Mouse (Mus musculus) hindlimb bud, embryonic 11.5 days (tissue): ENCODE data around the gene Sacm1l.

ENCODE experiments used
- DNase-seq: peaks from one replicate; pipeline ENCODE4 v3.0.0-alpha.2; 2012; ENCODE audit warnings: low read depth, low spot score; ENCODE audit errors: extremely low spot score

Gene Sacm1l

DNA sequence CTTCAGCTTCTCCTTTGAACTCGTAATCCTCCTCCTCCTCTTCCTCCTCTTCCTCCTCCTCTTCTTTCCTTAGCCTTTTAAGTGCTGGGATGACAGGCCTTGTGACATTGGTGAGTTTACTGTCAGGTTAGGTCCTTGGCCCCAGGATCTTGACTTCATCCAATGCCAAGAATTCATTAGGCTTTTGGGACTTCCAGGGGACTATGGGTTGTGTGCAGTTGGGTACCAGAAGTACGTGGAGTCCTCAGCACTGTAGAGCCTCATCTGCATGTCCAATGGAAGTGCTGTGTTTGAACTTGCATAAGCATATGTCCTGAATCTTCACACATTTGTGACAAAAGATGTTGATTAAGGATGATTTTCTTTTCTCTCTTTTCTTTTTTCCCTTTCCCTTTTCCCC is 20.6 kb upstream of the Sacm1l start:
- DNase-seq, result no peak

DNA sequence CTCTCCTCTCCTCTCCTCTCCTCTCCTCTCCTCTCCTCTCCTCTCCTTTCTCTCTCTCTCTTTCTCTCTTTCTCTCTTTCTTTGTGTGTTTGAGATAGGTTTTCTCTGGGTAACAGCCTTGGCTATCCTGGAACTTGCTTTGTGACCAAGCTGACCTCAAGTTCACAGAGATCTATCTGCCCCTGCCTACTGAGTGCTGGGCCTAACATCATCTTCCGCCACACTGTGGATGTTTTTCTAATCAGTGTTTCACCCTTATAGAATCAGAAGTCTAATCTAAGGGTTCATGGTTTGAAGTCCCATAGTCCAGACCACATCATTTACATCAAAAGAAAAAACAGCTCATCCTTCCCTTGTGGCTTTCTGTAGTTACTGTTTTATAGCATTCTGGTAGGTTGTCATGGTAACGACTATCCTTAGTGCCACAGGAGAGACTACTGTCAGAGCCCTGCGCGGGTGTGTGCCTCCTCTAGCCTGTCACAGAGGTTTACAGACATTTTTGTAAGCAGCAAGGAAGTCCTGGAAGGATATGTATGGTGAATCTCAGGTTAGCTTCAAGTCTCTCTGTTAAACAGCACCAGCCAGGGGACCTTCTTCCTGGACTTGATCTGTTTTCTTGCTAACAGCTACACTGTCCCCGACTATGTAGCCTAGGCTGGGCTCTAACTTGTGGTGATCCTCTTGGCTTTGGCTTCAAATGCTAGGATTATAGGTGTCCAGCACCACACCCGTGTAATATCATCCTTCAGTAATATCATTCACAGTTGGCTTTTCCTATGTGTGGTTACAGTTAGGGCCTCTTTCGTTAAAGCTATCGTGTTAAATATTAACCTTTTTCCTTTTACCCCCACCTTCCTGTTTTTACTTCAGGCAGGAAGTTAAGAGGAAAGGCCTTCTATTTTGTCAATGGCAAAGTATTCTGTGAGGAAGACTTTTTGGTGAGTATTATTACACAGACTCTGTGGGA is 19.6 kb upstream of the Sacm1l start:
- no peak for DNase-seq

DNA sequence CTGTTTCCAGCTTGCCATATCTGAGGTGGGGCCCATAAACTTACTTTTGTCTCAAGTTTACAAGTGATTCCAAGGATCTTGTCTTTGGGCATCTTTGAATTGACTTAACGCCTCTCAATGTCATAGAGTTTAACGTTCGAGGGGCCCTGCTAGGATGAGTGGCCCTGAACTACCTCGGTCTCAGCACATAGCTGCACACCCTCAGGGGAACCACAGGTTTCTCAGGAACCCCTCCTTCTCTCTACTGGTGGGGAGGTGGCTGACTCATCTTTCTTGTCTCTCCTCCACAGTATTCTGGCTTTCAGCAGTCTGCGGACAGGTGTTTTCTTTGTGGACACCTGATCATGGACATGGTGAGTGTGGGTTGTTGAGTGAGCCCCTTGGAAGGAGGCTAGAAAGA is 18.6 kb upstream of the Sacm1l start:
- DNase-seq, result no peak

DNA sequence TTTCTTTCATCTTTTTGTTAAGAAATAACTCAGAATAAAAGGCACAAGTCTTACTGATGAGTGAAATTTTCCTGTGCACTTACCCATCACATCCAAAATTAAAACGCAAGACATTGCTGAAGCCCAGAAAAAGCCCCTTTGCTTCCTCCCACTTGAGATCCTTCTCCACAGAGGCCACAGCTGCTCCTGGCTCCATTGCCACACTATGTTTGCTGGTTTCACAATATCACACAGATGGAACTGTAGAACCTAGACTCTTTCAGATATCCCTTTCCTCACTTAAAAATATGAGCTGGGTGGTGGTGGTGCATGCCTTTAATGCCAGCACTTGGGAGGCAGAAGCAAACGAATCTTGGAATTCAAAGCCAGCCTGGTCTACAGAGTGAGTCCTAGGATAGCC is 17.1 kb upstream of the Sacm1l start:
- no peak for DNase-seq

DNA sequence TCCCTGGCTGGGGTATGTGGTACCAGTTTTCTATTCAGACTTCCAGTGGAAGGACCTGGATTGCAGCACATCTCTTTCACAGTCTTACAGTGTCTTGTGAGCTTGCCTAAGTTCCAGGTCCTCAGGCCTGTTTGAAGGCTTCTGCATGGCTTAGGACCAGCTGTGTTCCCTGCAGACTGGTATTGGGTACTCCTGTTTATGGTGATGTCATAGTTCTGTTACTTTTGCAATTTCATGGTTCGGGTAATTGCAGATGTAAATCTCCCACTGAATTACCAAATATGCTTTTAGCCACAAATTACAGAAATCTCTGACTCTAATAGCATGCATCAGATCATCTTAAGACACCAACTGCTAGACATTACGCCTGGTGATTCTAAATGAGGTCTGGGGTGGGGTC is 14.5 kb upstream of the Sacm1l start:
- DNase-seq, result no peak

DNA sequence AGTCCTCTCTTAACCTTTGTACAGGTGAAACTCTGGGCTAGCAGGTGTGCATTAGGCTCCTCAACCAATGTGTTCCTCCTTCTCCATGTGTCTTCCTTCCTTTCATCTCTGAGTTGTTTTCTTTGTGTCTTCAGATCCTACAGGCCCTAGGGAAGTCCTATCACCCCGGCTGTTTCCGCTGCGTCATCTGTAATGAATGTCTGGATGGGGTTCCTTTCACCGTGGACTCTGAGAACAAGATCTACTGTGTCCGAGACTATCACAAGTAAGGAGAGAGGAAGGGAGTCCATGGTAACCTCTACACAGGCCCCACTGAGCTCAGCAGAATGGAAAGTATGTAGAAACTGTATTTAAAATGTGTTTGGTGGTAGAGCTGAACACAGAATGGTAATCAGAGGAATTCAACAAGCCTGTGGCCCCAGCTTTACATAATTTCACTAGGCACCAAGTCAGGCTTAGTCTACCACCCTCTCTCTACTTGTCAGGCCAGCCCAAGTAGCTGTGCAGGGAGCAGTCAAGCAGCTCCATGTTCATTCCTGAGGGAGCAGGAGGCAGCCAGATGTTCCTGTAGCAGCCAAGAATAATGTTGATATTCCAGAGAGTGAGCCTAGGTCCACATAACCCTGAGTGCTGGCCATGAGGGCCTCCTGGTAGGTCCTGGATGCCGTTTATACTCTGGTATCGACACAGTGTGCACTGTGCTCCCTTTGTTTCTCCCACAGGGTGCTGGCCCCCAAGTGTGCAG is 12.7 kb upstream of the Sacm1l start:
- no peak for DNase-seq

DNA sequence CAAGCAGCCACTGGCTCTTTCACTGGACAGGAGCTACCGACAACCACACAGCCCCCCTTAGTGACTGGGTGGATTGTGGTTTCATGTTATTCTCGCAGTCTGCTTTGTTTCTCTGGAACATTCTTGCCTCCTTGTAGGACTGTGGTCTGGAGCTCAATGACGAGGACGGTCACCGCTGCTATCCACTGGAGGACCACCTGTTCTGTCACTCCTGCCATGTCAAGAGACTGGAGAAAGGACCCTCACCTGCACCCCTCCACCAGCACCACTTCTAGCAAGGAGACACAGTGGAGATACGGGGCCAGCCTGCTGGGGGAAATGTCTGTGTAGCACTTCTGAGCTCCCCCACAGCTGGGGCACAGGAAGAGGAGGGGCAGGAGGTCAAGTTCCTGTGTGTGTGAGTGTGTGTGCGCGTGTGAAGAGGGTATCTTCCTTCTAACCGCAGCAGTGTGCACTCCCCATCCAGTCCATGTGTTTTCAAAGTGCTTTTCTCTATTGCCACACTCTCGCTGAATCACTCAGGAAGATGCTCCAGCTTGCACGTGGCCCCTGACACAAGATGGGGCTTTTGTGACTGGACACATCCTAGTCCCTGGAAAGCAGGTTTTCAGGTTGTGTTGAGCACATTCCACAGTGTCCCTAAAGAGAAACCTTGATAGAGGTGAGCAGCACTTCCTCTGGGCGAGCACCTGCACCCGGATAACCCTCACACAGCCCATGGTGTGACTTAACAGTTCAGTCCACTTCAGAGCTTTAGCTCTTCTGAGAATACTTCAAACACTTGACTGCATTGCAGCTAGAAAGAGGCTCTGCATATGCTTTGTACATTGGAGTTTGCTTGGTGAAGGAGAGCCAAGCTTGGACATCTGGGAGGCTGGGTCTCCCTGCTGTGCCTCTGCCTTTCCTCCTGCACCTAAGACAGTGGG is 10.3 kb upstream of the Sacm1l start:
- no peak for DNase-seq

DNA sequence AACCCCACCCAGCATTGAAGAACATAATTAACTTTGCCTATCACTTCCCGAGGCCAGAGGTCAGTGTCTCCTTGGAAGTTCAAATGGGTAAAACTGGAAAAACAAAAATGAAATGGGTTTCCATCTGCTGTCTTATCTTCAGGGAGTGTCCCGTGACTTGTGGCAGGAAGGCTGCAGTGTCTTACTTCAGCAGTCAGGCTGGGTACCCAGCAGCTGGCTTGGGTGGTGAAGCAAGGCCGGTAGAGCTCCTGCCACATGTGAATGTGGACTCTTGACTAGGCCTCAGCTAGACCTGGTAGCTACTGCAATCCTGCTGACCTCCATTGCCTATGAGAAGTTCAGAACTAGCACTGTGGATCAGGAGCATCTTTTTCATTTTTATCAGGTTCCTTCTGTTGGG is 8.8 kb upstream of the Sacm1l start:
- DNase-seq, result no peak

DNA sequence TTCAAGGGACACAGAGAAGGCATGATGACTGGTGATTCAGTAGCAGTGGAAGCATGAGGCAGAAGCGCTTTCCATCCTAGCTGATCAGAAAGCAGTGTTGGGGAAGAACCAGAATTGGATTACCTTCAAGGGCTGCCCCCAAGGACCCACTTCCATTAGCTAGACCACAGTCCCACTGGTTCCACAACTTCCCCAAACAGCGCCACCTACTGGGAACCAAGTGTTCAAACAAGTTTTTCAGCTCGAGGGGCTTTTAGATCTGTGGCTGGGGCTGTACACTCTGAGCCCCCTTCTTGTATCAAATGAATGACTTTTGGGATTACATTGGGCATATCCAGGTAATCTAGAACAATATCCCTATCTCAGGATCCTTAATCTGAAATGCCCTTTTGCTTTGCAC is 5.9 kb upstream of the Sacm1l start:
- no peak for DNase-seq

DNA sequence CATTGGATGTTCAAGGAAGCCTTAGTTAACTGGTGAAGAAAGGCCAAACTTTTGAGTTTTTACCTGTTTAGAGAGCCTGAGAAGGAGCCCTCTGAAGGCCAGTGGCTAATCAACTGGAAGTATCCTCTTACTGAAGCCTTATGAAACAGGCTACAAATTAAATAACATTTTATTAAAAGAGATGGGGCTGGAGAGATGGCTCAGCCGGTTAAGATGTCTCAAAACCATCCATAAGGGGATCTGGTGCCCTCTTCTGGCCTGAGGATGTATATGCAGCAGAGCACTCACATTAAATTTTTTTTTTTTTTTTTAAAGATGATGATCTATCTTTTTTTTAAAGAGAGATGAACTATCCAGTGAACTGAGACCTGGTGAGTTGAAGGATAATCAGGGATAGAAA is 4.5 kb upstream of the Sacm1l start:
- peak; percentile 42 for DNase-seq

DNA sequence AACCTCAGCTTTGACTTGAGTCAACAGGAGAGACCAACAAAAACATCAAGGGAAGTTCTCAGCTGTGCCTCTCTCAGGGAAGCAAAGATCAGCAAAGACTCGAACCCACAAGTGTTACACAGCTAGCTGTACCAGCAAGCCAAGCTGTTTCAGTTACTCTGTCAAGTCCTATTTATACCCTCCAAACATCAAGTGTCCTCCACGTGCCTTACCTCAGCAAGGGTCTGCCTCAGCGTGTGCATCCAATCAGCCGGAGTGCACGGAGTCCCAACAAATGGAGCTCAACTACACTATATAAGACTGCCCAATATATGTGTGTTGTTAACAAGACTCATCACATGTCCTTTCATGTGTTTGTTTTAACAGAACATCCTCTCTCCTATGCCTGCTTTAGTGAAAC is 3.1 kb upstream of the Sacm1l start:
- DNase-seq, result no peak

DNA sequence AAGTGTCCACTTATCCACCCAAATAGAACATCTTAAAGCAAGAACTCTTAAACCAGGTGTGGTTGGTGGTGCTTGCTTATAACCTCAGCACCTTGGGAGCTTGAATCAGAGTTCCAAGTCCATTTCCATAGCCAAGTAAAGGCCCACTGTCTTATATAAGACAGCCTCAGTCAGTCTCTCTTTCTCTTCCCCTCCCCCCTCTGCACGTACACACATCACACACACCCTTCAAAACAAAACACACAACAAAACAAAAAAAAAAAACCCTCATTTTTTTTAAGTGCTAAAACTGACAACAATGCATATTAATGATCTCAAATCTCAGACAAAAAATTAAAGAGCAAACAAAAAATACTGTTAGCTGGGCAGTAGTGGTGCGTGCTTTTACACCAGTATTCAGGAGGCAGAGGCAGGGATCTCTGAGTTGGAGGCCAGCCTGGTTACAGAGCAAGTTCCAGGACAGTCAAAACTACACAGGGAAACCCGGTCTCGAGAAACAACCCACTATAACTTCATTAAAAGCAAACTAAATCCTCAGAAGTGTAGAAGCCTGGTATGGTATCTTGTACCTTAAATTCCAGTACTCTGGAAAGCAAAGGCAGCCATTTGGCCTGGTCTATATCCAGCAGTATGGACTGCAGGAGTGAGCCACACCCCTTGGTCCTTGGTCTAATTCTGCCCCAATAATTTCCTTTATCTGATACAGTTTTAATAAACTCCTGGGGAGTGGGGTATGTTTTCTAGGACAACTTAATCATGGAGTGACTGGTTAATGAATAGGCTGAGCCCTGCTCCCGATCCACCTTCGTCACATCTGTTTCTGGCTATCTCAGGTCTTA is 1.3 kb upstream of the Sacm1l start:
- DNase-seq, result no peak

DNA sequence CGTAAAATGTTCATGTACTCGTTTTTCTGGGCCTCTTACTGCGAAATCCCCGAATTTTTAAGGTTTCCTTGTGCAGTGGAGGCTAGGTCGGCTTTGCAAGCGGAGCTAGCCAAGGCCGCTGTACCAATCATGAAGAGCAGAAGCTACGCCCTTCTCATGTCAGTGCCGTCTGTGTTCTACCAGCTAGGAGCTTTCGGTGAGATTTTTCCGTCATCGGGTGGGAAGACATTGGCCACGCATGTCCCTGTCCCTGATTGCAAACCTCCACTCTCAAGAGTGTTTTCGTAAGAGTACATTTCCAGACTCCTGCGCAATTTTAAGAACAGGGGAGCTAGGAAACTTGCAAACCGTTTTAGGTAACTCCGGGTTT is 648 bp upstream of the Sacm1l start:
- DNase-seq, result no peak

DNA sequence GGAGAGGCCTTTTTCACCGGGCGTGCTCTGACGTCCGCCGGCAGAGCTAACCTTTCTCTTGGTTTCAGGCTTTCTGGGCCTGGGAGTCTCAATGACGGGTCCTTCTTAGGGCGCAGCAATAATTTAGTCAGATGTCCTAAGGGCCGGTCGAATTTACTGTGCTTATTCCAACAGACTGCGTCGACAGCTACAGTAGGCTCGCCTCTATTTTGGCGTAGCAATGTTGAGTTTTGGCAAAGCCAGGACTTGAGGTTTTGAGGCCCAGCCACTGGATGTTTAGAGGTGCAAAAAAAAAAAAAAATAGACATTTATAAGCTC is 558 bp downstream of the Sacm1l start:
- no peak for DNase-seq

DNA sequence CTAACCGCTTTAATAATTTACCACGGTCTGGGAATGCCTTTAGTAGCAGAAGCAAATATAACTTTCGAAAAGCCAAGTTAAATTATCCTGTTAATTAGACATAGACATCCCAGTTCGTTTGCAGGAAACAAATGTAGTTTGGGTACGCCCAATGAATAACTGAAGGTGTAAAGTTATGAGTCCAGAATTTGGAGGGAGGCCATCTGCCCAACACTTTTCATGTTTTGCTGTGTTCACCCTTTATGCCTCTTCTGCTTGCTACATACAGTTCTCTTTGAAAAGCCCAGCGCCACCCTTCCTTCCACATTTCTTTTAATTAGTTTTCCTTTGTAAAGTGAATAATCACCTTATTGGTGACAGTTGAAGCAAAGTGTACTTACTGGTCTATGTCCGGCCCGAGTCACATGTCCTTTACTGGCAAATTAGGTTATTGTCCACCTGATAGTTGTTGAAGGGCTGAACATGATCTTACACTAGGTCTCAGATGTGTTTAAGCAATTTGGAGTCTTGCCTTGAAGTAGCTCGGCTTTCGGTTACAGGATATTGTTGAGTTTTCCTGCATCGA is 1.1 kb downstream of the Sacm1l start:
- DNase-seq, result no peak

DNA sequence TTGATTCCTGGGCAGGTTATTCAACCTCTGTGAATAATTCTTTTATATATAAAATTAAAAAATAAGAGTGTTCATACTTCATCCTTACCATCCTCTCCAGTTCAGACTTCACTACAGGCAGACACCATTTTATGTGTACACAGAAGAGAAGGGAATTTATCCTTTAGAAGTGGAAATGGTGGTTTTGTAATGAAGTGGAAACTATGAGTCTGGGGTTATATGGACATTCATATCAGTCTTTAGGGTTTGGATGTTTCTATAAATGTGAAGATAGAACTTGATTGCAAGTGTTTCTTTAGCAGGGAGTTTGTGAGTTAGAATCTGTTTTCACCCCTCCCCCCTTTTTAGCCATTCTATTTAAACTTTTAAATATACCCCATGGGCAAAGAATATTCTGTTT is 1.7 kb downstream of the Sacm1l start:
- no peak for DNase-seq

DNA sequence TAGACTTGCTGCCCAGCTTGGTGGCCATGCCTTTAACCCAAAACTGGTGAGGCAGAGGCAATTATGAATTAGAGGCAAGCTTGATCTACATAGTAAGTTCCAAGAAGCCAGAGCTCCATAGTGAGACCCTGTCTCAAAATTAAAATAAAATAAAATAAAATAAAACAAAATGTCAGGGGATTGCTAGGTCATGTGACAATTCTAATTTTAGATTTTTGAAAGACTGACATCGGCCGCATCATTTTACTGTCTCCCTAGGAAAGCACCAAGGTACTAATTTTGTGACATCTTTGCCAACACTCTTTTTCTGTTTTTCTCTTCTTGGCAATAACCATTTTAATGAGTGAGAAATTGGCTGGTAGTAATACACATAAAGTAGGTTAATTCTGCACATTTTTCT is 7.1 kb downstream of the Sacm1l start:
- no peak for DNase-seq

DNA sequence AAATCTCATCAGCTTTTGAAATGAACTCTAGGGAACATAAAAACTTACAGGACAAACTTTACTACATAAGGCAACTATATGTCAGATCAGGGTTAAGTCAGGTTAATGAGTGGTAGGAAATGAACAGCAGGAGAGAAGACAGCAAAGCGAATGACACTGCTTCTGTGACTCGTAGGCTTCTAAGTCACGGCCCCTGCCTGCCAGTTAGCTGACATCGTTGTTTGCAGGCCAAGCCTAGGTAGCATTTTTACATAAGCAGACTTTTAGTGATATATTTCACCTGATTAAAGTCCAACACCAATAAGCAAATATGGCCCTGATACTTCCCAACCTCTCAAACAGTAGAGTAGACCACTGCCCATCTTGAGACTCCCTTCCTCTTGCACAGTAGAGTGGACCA is 8.6 kb downstream of the Sacm1l start:
- no peak for DNase-seq

DNA sequence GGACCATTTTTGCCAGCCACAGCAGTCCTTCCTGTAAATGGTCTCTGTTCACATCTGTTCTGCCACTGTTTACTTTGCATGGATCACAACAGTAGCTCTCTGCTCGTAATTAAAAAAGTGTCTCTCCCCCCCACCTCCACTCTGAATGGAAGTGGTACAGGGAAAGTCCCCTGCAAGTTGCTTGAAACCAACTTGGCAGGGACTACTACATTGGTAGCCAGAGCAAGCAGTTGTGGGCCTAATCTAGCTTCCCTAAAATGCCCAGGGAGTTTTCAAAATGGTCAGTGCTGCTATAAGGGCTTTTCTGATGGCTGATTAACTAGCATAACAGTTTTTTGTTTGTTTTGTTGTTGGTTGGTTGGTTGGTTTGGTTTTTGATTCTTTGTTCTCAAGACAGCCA is 9.5 kb downstream of the Sacm1l start:
- DNase-seq, result no peak

DNA sequence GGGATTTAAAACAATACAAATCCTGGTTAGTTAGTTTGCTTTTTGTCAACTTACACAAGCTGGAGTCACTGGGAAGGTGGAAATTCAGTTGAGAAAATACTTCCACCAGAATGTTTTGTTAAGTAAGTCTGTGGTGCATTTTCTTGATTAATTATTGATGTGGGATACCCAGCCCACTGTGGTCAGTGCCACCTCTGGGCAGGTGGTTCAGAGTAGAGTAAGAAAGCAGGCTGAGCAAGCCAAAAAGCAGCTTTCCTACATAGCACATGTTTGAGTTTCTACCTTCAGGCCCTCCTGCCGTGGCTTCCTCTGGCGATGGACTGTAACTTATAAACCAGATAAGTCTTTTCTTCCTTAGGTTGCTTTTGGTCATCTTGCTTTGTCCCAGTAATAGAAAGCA is 10.3 kb downstream of the Sacm1l start:
- DNase-seq, result no peak
